Mouse (Mus musculus) megakaryocyte-erythroid progenitor cell, adult 5-6 weeks (primary cell): ENCODE results near the gene Abcg8. TPM values are rescaled to one million over a fixed set of nuclear protein-coding genes. Genes with fewer than 3 reads are reported as not detected.

Experiments used
- ATAC-seq: replicated peaks from 2 replicates; pipeline ENCODE4 v1.8.0; 2016; ENCODE audit warnings: mild to moderate bottlenecking, inconsistent platforms; ENCODE audit not compliant: severe bottlenecking, poor library complexity, low FRiP score, low TSS enrichment
- total RNA-seq, 2 experiments: library from RNA; stranded (forward) in 1 of 2; stranded (reverse) in 1 of 2; fragments of 200-1000, 215-1000 nt in 1 of 2; fragments of >200 nt in 1 of 2; fragmentation: Nextera tagmentation in 1 of 2; gene quantifications; 2 replicates each; pipeline ENCODE4 v1.2.3; 2014 to 2017

Gene Abcg8
- total RNA-seq, 2 experiments from 2014 or later: not detected

- no peak for ATAC-seq
Observed at GRCm38 (mm10) chr17:84748152-84748682, 72.1 kb downstream of the Abcg8 start.

GRCm38 (mm10) chr17:84749297-84749696 lies 73.2 kb downstream of the Abcg8 start:
- no peak for ATAC-seq

Other genes with a start within 250 kb of the Abcg8 start
- 34.5 and 53.4 TPM in 2 replicates for gene Thada, start 210.1 kb upstream of the Abcg8 start, total RNA-seq (2014; fragmentation: Nextera tagmentation)
- 34.0 and 39.4 TPM in 2 replicates for gene Thada, start 210.1 kb upstream of the Abcg8 start, total RNA-seq (2017)
- gene Plekhh2, start 164.4 kb upstream of the Abcg8 start, total RNA-seq (2014; fragmentation: Nextera tagmentation): not detected in 2 replicates
- gene Plekhh2, start 164.4 kb upstream of the Abcg8 start, total RNA-seq (2017): not detected in 2 replicates
- 3.3 TPM in 1 of 2 replicates, not detected in the other for gene Dync2li1, start 49.8 kb upstream of the Abcg8 start, total RNA-seq (2014; fragmentation: Nextera tagmentation)
- 0.50 and 1.4 TPM in 2 replicates for gene Dync2li1, start 49.8 kb upstream of the Abcg8 start, total RNA-seq (2017)
- not detected in 2 replicates for gene Abcg5, start 6.7 kb downstream of the Abcg8 start, total RNA-seq (2014; fragmentation: Nextera tagmentation)
- gene Abcg5, start 6.7 kb downstream of the Abcg8 start, total RNA-seq (2017): not detected in 2 replicates
- 63.8 and 67.3 TPM in 2 replicates for gene Lrpprc, start 114.5 kb downstream of the Abcg8 start, total RNA-seq (2014; fragmentation: Nextera tagmentation)
- 115 TPM in 2 replicates for gene Lrpprc, start 114.5 kb downstream of the Abcg8 start, total RNA-seq (2017)